Mouse (Mus musculus) myocyte (in vitro differentiated cells): Measurements from ENCODE around the gene Cd37. TPM values are rescaled to one million over a fixed set of nuclear protein-coding genes. Genes with fewer than 3 reads are reported as not detected.

Experiments
- H3K27me3 ChIP-seq: one replicate; pipeline ENCODE4 v1.6.1; 2011; ENCODE audit not compliant: control insufficient read depth, insufficient read depth, insufficient read length
- H3K36me3 ChIP-seq: one replicate; pipeline ENCODE4 v1.6.1; 2011; ENCODE audit not compliant: control insufficient read depth, insufficient read depth
- H3K4me2 ChIP-seq: one replicate; pipeline ENCODE4 v1.6.1; 2011; ENCODE audit warnings: low read depth, control low read depth
- H3K4me3 ChIP-seq: one replicate; pipeline ENCODE4 v1.5.1; 2011; ENCODE audit warnings: mild to moderate bottlenecking, control low read depth, moderate library complexity
- H3K79me2 ChIP-seq: one replicate; pipeline ENCODE4 v1.6.1; 2011; ENCODE audit not compliant: control insufficient read depth, insufficient read depth
- H3ac ChIP-seq: one replicate; pipeline ENCODE4 v1.6.1; 2011; ENCODE audit not compliant: control insufficient read depth, insufficient read length
- CEBPB ChIP-seq: IDR thresholded peaks from 2 replicates; pipeline ENCODE4 v1.6.1; 2011; ENCODE audit warnings: mild to moderate bottlenecking, moderate library complexity; ENCODE audit not compliant: poor library complexity, insufficient read depth, severe bottlenecking
- E2F4 ChIP-seq: IDR thresholded peaks from one replicate; pipeline ENCODE4 v1.6.1; 2011; ENCODE audit warnings: mild to moderate bottlenecking, control low read depth, moderate library complexity; ENCODE audit not compliant: insufficient read depth
- MYOD1 ChIP-seq, 3 experiments: IDR thresholded peaks; one replicate each; pipeline ENCODE4 v1.6.1; 2011; ENCODE audit warnings: control low read depth in 2 of 3, low read depth in 2 of 3, mild to moderate bottlenecking in 2 of 3, moderate library complexity in 1 of 3; ENCODE audit not compliant: insufficient read length in 2 of 3, control insufficient read depth in 1 of 3
- MYOG ChIP-seq, 3 experiments: IDR thresholded peaks; one replicate each; pipeline ENCODE4 v1.6.1; 2011; ENCODE audit warnings: control low read depth in 2 of 3, low read depth in 2 of 3, mild to moderate bottlenecking in 2 of 3; ENCODE audit not compliant: insufficient read length in 2 of 3, control insufficient read depth in 1 of 3, insufficient read depth in 1 of 3
- POLR2A ChIP-seq: IDR thresholded peaks from one replicate; pipeline ENCODE4 v1.6.1; 2011; ENCODE audit warnings: low read depth, mild to moderate bottlenecking, control low read depth, moderate library complexity; ENCODE audit not compliant: insufficient read length
- POLR2AphosphoS2 ChIP-seq: IDR thresholded peaks from one replicate; pipeline ENCODE4 v1.6.1; 2011; ENCODE audit warnings: low read depth, control low read depth; ENCODE audit not compliant: insufficient read length
- REST ChIP-seq: IDR thresholded peaks from one replicate; pipeline ENCODE4 v1.6.1; 2011; ENCODE audit warnings: mild to moderate bottlenecking, control low read depth, moderate library complexity; ENCODE audit not compliant: insufficient read depth, insufficient read length
- SRF ChIP-seq: IDR thresholded peaks from one replicate; pipeline ENCODE4 v1.6.1; 2011; ENCODE audit warnings: low read depth; ENCODE audit not compliant: control insufficient read depth, insufficient read length
- TCF12 ChIP-seq: IDR thresholded peaks from one replicate; pipeline ENCODE4 v1.6.1; 2011; ENCODE audit warnings: mild to moderate bottlenecking, control low read depth; ENCODE audit not compliant: poor library complexity, insufficient read depth, severe bottlenecking
- TCF3 ChIP-seq: IDR thresholded peaks from one replicate; pipeline ENCODE4 v1.6.1; 2011; ENCODE audit warnings: low read depth, control low read depth; ENCODE audit not compliant: insufficient read length
- polyA plus RNA-seq: library from polyadenylated mRNA; unstranded; fragments of >200 nt; fragmentation: generic; extraction: Trizol; gene quantifications from one replicate; pipeline ENCODE4 v1.2.1, GENCODE M21; 2012; ENCODE audit warnings: missing spikeins

Cd37 gene
- polyA plus RNA-seq, 1 experiment: 0.18 TPM

DNA sequence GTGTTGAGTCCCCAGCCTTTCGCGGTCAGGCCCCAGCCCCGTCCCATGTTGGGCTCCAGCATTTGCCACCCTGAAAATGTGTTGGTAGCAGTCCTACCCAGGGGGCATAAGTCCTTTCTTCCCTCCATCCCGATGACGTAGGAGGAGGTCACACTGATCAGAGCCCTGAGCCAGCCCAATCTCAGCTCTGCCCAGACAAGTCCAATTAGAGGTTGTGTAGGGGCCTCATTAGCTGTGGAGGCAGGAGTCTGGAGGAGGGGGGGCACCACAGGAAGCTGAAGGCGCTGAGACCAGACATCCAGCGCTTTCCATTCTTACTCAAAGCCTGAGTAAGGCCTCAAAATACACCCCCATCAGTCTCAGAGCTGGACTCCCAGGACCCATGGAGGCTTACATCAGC lies 53.0 kb downstream of the Cd37 start:
- no peak overlapping the region for H3ac ChIP-seq
- no peaks in the 10 kb centered on the region for H3K36me3 ChIP-seq
- TF ChIP-seq MYOG (IDR thresholded peaks at IDR 0.05; ENCODE audit: control insufficient read depth in 1 of 3, insufficient read depth in 1 of 3, insufficient read length in 2 of 3, low read depth in 2 of 3): no peak
- no peak for TF ChIP-seq TCF12

DNA sequence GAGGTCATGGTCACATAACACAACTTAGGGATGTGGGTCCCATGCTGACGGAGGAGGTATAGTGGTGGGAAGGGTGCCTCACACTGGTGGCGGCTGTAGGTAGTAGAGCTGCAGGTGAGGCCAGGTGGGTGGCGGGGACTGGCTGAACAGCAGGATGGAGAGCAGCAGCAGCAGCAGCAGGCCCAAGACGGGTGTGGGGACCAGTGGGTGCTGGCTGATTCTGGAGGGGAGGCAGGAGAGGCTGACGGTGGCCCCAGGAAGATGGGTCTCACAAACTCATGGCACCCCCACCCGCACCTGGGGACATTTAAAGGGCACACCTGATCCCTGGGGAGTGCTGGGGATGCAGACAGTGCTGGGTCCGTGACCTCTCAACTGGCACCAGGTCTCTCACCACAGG lies 55.2 kb downstream of the Cd37 start:
- no peak overlapping the region for H3K4me3 ChIP-seq

More for the DNA sequence above, 53.0 kb downstream of the Cd37 start:
- H3K4me3 ChIP-seq: no peak overlapping the region
- no peak overlapping the region for H3K4me2 ChIP-seq
- no peaks in the 10 kb centered on the region for H3K79me2 ChIP-seq
- H3K27me3 ChIP-seq: peaks cover 73% of the 10 kb centered on the region

More for the DNA sequence above, 55.2 kb downstream of the Cd37 start:
- H3K27me3 ChIP-seq: peaks cover 86% of the 10 kb centered on the region
- no peak overlapping the region for H3ac ChIP-seq
- no peak overlapping the region for H3K4me2 ChIP-seq
- H3K36me3 ChIP-seq: no peaks in the 10 kb centered on the region
- TF ChIP-seq REST: no peak
- no peak for TF ChIP-seq TCF12
- TF ChIP-seq POLR2A: no peak
- no peak for TF ChIP-seq CEBPB
- no peak for TF ChIP-seq SRF
- no peak for TF ChIP-seq TCF3
- no peak for TF ChIP-seq E2F4
- no peak for TF ChIP-seq MYOD1 (IDR thresholded peaks at IDR 0.05; ENCODE audit: control insufficient read depth in 1 of 3, insufficient read length in 2 of 3, low read depth in 2 of 3)
- TF ChIP-seq MYOG (IDR thresholded peaks at IDR 0.05; ENCODE audit: control insufficient read depth in 1 of 3, insufficient read depth in 1 of 3, insufficient read length in 2 of 3, low read depth in 2 of 3): no peak
- no peak for TF ChIP-seq POLR2AphosphoS2
- H3K79me2 ChIP-seq: no peaks in the 10 kb centered on the region

Other genes starting within 250 kb of the Cd37 start
- gene Irf3, start 241.5 kb downstream of the Cd37 start, polyA plus RNA-seq: 45.1 TPM
- gene Bcl2l12, start 240.4 kb downstream of the Cd37 start, polyA plus RNA-seq: 13.3 TPM
- 56.7 TPM for gene Scaf1, start 222.8 kb downstream of the Cd37 start, polyA plus RNA-seq
- 127 TPM for gene Rras, start 221.2 kb downstream of the Cd37 start, polyA plus RNA-seq
- gene Prr12, start 186.2 kb downstream of the Cd37 start, polyA plus RNA-seq: 10.2 TPM
- 66.1 TPM for gene Nosip, start 176.7 kb downstream of the Cd37 start, polyA plus RNA-seq
- gene Prrg2, start 176.4 kb downstream of the Cd37 start, polyA plus RNA-seq: 12.9 TPM
- gene Rcn3, start 146.9 kb downstream of the Cd37 start, polyA plus RNA-seq: 123 TPM
- 67.2 TPM for gene Fcgrt, start 135.3 kb downstream of the Cd37 start, polyA plus RNA-seq
- 2,217 TPM for gene Rps11, start 114.7 kb downstream of the Cd37 start, polyA plus RNA-seq
- gene Rpl13a, start 110.4 kb downstream of the Cd37 start, polyA plus RNA-seq: 6,110 TPM
- gene Gm45713, start 102.9 kb downstream of the Cd37 start, polyA plus RNA-seq: 3.6 TPM
- 7.2 TPM for gene Flt3l, start 102.7 kb downstream of the Cd37 start, polyA plus RNA-seq
- gene Pih1d1, start 84.8 kb downstream of the Cd37 start, polyA plus RNA-seq: 81.9 TPM
- gene Aldh16a1, start 84.5 kb downstream of the Cd37 start, polyA plus RNA-seq: 29.0 TPM
- 3.6 TPM for gene Slc17a7, start 75.2 kb downstream of the Cd37 start, polyA plus RNA-seq
- gene Gfy, start 59.5 kb downstream of the Cd37 start, polyA plus RNA-seq: 0.04 TPM
- not detected for gene Pth2, start 58.1 kb downstream of the Cd37 start, polyA plus RNA-seq
- gene Ccdc155, start 34.2 kb downstream of the Cd37 start, polyA plus RNA-seq: 2.2 TPM
- 0.08 TPM for gene Dkkl1, start 27.0 kb downstream of the Cd37 start, polyA plus RNA-seq
- 93.3 TPM for gene Tead2, start 23.4 kb downstream of the Cd37 start, polyA plus RNA-seq
- gene Slc6a16, start 2.0 kb upstream of the Cd37 start, polyA plus RNA-seq: not detected
- gene Slc6a21, start 38.4 kb upstream of the Cd37 start, polyA plus RNA-seq: not detected
- gene Trpm4, start 94.7 kb upstream of the Cd37 start, polyA plus RNA-seq: 27.3 TPM
- gene Hrc, start 96.2 kb upstream of the Cd37 start, polyA plus RNA-seq: 173 TPM
- gene Ppfia3, start 127.9 kb upstream of the Cd37 start, polyA plus RNA-seq: 6.6 TPM
- 2.4 TPM for gene Lin7b, start 131.5 kb upstream of the Cd37 start, polyA plus RNA-seq
- gene Snrnp70, start 156.6 kb upstream of the Cd37 start, polyA plus RNA-seq: 189 TPM
- 0.65 TPM for gene Kcna7, start 166.5 kb upstream of the Cd37 start, polyA plus RNA-seq
- 1.9 TPM for gene Ntf5, start 174.6 kb upstream of the Cd37 start, polyA plus RNA-seq
- 0.07 TPM for gene Lhb, start 181.7 kb upstream of the Cd37 start, polyA plus RNA-seq
- gene Gys1, start 195.7 kb upstream of the Cd37 start, polyA plus RNA-seq: 125 TPM
- 118 TPM for gene Ruvbl2, start 199.0 kb upstream of the Cd37 start, polyA plus RNA-seq
- 2,413 TPM for gene Ftl1, start 220.8 kb upstream of the Cd37 start, polyA plus RNA-seq
- gene Bax, start 227.8 kb upstream of the Cd37 start, polyA plus RNA-seq: 249 TPM
- 0.06 TPM for gene Tulp2, start 242.8 kb upstream of the Cd37 start, polyA plus RNA-seq
- gene Gm45808, start 247.7 kb upstream of the Cd37 start, polyA plus RNA-seq: not detected
- 0.13 TPM for gene Dhdh, start 249.7 kb upstream of the Cd37 start, polyA plus RNA-seq